Mouse (Mus musculus) gastrocnemius, adult 8-10 months (tissue): ENCODE results near the gene Sh3pxd2a. TPM values are rescaled to one million over a fixed set of nuclear protein-coding genes. Genes with fewer than 3 reads are reported as not detected.
A peak's percentile ranks its signal among the peaks of the same experiment; 100 is the strongest.

Experiments used
- DNase-seq, 2 experiments: peaks; one replicate each; pipeline ENCODE4 v3.0.0; 2022; ENCODE audit warnings: low spot score in 2 of 2
- total RNA-seq, 4 experiments: library from RNA; stranded (reverse); gene quantifications; 2 replicates each; pipeline ENCODE4 v1.2.4; 2022

The Sh3pxd2a gene
- total RNA-seq, 4 experiments from 2014 or later = 33.4 to 44.9 (median 41.1) TPM

DNA sequence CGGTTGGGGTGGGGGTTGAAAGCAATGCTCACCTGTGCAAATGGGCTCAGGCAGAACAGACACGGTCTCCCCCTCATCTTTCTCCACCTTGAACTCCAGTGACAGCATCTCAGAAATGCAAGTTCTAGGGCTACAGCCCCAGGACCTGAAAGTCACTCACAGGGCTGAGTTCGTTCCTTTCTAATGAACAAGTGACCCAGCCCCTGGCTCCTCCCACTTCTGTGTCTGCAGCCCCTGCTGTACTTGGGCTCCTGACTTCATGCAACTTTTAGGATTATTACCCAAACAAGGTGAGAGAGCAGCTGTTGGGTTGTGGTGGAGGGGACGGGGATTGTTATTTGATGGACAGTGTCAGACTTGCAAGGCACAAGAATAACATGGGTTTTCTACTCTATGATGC lies 23.2 kb downstream of the Sh3pxd2a start:
- no peak for DNase-seq

DNA sequence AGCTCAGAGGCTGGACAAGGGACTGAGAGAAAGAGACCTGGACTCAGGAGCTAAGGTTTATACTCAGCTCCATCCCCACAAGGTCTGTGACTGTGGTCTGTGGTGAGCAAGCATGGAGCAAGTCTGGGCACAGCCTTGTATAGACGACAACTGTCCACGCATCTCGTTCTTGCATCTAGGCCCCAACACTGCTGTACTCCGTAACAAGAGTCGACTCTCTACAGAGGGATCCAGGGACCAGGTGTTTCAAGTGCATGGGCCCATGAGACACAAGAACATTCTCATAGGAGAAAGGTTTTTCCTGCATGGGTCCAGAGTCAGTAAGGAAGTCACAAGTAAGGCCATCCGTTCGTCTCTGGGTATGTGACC lies 23.8 kb downstream of the Sh3pxd2a start:
- no peak for DNase-seq

DNA sequence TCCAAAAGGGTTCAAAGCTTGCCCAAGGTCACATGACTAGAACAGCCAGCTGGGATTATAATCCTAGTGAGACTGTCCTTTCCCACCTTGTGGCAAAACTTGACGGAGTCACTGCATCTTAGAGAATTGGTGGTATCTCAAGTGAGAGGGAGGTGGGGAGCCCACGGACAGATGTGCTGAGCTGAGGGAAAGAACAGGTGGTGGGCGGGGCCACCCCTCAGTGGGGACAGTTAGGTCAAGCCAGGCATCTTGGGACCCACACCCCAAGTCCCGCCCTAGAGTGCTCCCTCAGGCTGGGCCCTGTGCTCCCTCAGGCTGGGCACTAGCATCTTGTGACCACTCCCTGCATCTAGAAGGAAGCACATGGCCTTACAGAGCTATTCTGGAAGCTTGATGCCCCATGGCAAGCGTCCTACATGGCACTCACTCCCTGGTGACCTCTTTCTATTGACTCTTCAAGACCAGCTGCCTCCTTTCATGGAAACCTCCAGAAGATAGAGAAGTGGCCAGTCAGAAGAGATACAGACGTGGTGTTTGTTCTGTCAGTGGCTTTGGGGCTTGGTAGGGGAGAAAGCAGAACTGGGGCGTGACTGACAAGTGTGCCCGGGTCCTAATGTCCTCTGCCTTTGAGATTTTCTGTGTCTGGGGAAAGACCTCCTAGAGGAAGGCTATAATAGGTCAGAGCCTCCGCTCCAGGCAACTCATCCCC lies 24.3 kb downstream of the Sh3pxd2a start:
- DNase-seq = no peak

DNA sequence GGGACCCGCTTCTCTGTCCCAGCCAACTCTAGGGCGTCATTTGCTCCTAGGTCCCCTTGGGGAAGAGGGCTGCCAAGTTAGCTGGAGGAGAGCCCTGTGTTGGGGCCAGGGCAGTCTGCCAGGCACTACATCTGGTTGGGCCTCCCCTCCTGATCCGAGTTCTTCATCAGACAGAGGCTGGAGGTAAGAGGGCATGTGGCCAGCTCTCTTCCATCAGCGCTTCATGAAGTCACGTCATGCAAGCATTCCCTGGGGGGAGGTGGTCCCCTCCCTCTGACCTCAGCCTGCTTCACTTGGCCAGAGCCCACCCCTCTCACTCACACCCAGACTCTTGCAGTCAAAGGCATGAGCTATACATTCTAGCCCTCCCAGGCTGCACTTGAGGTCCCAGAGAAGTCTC lies 25.8 kb downstream of the Sh3pxd2a start:
- peak; percentile 81 to 86 for DNase-seq

DNA sequence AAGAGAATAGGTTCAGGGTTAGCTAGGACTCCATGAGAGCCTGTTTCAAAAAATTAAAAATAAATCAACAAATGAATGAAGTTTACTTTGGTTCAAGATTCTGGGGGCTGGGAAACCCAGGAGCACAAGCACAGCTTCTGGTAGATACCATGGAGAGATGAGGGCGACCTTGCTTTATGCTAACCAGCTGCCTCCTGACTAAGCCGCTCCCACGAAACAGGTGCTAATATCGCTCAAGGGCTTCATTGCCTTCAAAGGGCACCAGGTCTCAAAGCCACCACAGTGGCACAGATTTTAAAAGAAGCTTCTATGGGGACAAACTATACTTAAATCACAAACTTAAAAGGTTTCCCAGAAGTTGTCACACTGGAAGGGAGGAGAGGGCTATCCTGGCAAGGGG lies 27.2 kb downstream of the Sh3pxd2a start:
- DNase-seq = no peak

DNA sequence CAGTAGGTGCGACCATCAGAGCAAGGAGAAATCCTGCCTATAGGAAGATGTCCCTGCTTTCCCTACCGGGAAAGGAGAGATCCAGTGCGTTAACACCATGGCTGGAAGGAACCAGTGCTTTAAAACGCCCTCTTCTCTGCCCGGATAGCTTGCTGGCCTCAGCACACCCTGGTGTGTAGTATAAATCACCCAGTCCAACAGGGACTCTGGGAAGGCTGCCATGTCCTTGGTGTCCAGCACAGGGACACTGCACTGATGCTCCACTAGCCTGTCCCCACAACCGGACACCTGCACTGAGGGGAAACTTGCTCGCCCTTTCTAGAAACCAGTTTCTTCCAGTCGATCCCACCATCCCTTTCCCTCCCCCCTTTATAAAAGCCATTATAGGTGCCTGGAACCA lies 28.0 kb downstream of the Sh3pxd2a start:
- peak in 1 of 2 experiments; percentile 79 for DNase-seq

DNA sequence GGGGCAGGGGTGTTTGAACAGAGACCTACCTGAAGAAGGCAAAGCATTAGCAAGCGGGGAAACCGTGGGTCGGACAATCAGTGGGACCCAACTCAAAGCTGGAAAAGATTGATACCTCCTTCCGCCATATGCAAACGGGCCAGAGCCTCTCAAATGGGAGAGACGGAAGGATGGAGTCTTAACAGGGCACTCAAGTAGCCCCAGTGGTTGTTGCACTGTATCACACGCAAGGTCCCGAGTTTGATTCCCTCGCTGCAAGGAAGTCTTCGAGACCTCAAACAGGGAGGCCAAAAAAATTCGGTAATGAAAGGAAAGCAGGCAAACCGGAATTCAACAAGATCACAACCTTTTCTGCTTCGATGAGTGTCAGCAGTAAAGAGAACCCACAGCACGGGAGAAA lies 29.5 kb downstream of the Sh3pxd2a start:
- DNase-seq = no peak

DNA sequence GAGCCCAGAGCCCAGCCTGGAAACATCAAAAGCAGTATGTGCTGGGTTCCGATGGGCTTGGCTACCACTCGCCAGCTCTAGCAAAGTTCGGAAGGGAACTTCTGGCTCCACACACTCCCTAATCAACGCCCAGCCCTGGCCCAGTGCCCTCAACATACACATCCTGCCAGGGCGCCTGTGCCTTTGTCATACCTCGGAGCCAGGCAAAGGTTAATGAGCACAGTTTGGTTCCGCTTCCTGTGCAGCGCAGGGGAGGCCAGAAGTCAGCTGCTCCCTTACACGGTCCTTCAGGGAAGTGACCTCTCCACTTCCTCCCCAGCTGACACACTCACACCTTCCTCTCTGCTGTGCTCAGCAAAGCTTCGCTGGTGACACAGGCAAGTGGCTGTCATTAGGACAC lies 31.9 kb downstream of the Sh3pxd2a start:
- DNase-seq = no peak

DNA sequence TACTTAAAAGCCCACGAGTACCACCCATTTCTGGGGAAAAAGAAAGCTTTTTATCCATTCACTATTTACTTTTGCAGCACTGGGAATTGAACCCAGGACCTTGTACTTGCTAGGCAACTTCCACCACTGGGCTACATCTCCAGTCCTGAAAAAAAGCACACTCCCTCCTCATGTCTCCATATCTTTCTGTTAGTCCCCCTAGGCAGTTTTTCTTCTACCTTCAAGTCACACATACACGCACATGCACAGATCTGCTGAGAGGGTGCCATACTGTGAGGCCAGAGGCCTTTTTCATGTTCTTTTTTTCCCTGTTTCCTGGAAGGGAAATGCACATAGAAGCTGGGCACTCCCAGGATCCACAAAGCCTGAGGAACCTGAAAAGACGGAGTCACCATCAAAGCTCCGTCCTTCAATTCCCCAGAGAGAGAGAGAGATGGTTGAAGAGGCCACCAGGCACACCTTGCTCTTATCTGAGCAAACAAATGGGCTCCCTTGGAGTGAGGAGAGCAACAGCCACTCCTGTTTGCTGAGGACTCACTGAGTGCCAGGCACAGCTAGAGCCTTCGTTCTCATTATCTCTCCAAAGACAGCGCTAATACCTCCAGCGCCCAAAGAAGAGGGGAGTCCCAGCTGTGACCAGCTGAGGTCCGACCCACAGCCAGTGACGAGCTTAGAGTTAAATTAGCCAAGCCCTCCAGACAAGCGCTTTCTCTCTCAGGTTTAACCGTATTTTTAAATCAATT lies 32.8 kb downstream of the Sh3pxd2a start:
- DNase-seq = no peak

DNA sequence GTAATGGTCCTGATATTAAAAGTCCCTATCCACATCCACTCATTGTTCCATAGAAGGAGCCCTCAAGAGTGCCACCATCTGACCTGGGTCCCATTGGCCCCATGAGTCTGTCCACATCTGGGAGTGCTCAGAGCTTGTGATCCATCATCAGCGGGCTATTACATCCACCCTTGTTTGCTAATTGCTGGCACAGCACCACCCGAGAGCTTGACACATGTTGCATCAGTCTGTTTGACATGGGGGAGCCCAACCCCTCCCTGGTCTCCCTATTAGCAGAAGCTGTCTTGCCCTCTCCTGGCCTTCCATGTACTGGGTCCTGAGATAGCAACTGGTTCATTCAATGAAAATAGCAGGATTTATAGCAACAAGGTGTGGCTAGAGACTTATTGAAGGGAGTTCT lies 34.0 kb downstream of the Sh3pxd2a start:
- DNase-seq = no peak

DNA sequence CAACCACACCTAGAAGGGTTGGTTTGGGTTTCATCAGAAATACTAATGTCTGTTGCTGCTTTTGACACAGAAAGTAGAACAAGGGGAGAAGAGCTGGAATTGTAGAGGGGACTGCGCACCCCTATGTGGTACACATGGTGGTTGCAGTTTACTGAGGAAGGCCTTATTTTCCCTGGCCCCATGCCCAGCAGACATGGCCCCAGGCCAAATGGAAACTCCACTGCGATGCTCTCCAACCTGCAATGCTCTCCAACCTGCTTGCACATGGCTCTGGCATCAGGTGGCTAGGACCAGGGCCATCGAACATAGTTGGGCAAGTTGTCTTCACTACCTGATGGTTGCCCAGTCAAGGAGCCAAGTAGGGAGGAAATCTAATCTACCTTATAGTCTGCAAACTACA lies 35.0 kb downstream of the Sh3pxd2a start:
- DNase-seq = no peak

DNA sequence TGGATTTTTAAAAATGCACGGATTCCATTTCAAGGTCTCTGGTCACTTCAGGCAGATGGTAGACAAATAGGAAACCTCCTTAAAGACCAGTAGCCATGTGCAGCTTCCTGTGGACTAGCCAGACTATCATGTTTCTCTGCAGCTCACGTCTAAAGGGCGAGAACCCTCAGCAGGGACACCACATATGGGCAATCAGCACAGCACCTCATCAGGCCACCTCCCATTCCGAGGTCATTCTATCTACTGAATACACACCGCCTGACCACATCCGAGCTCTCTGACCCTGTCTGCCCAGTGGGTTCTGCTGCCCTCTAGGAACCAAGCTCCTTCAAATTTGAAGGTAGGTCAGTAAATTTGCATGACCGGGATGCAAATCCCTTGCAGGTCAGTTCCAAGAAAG lies 35.4 kb downstream of the Sh3pxd2a start:
- peak in 1 of 2 experiments; percentile 49 for DNase-seq

DNA sequence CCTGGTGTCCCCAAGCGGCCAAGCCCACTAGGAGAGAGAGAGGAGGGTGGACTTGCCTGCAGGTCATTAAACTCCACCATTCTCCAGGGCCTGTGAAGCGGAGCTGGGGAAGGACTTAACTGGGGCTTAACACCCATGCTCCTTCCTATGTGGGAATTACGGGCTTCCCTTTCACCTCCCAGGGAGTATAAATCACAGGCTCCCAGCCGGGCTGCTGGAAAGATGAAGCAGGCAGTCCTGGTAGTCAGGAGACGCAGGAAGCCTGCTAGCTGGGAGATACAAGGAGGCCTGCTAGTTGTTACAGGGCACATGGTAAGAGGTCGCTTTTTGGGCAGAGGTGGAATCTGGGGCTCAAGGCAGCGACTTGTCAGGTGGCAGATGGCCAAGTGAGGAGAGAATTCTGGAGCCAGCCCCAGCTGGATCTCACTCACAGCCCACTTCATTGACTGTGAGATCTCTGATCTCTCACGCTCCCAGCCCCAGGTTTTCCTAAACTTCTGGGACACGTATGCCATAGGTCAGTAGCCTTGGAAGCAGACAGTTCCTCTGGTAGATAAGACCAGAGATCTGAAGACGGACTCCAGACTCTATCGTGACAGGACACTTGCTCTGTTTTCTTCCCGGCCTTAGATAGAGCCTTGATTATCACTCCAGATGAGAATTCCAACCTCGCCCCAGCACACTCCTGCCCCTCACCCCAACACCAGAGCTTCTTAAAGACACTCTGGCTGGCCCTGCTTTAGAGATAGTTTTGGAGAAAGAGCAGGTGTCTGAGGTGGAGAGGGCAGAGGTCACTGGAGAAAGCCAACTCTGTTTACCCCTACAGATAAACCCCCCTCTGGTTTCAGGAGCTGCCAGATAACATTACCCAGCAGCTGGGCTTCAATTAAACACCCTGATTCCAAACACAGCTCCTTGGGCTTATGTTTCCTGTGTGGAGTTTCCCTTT lies 36.1 kb downstream of the Sh3pxd2a start:
- no peak for DNase-seq

DNA sequence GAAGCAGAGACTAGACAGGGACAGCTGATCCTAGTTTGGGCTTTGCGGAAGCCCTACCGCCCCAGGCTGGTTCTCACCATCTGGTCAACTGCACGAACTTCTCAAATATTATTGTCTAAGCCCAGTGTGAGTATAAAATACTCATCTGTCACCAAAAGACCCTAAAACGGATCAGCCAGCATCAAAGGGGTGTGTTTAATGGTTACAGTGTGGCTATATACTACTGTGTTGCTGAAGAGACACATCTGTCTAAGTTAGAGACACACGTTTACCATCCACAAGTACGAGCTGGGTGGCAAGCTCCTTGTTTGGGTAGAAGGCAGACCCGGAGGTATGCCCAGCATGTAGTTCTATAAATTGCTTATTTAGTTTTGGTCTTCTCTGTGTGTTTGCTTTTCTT lies 40.6 kb downstream of the Sh3pxd2a start:
- DNase-seq = no peak

DNA sequence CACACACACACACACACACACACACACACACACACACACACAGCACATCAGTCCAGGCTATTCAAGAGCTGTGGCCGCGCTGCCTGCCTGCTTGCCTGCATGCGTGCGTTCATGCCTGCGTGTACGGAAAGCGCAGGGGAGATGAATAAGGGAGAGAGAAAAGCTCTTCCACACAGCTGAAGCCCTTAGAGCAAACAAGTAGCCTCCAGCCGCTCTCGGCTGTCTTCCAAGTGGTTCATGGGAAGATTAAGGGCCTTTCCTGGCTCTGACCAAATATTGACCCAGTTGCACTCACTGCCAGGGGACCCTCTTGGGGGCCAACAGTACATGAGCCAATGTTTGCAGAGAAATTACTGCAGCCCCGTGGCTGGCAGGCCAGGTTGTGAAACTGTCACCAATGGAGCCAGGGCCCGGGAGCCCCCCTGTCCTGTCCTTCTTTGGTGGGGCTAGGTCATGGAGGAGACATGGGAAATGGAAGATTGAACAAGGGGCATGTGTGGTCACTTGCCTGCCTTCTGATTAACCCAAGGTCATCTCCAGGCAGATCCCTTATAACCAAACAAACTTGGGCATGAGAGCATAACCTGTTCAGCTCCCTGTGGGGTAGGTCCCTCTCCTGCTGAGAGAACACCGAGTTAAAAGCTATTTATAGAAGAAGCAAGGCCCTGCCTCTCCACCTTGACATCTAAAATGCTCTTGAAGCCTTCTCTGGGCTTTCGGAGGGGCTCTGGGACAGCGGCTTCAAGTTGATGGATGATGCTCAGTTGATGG lies 42.9 kb downstream of the Sh3pxd2a start:
- no peak for DNase-seq

DNA sequence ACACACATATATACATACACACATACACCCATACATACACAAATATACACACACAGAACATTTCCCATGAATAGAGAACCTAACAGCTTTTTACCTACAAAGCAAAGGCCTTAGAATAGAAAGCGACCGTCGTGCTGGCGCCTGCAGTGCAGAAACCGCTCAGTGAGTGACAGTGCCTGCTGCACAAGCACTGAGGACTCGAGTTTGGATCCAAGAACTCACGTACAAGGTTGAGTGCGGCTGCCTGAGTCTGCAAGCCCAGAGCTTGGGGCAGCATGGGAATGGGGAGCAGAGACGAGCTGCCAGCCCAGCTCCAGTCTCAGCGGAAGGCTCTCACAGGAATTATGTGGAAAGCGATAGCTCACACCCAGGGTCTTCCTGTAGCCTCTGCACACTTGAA lies 43.7 kb downstream of the Sh3pxd2a start:
- peak in 1 of 2 experiments; percentile 56 for DNase-seq

DNA sequence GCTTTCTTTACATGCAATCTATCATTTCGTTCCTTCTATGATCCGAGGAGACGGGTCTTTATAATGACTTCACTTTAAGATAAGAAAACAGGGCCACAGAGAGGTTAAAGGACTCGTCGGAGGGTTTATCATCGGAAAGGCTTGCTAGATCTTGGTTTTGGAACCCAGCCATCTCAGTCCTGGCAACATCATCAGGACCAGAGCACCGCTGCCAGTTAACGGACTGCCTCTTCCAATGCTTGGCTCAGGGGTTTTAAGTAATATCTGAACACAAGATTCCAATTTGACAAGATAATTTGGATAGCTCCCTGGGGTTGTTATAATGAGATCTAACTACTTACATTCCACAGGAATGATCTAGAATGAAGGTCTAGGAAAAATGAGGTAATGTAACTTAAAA lies 45.0 kb downstream of the Sh3pxd2a start:
- no peak for DNase-seq

DNA sequence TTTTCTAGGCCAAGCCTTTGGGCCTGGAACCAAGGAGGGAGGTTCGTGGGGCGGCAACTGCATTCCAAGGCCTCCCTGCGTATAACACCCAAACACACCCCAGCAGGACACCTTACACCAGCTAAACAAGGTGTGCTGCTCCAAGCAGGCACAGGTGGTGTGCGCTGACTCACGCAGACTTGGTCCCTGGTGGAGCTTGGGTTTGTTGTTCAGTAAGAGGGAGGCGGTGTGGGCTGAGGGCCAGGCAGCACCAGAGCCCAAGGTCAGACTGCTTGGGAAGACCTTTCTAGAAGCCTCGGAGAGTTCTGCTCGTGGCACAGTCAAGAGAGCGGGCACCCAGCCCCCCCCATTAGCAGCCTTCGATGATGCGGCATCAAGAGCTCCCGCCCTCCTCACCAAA lies 48.0 kb downstream of the Sh3pxd2a start:
- no peak for DNase-seq

DNA sequence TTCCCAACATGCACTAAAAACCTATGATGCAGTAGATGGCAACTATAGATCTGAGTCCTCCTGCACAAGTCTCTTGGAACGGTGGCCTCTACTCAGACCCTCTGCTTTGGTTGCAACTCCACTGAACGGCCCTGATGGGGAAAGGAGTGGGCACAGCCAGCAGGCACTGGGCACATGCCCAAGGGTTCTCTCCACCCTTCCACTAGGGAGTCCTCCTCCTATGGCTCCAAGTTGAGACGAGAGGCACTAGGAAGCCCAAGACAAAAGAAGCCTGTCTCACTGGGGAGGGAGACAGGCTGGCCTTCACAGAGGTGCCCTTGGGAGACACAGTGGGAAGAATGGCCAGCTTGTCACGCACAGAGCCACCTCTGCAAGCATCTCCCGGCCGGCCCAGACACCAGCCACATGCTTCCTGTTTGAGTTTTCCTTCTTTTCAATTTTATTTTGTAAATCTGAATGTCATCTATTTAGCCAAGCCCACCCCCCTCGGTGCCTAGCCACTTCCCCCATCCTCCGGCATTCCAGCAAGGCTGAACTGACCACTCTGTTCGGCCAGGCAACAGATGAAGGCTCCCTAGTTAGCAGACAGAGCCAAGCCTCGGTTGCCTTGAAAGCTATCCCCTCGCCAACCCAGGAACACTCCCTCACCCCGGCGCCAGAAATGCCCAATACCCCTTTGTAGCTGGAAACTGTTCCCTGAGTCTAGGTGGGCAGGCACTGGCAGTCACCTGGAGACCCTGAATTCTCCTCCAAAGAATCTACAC lies 49.9 kb downstream of the Sh3pxd2a start:
- no peak for DNase-seq

DNA sequence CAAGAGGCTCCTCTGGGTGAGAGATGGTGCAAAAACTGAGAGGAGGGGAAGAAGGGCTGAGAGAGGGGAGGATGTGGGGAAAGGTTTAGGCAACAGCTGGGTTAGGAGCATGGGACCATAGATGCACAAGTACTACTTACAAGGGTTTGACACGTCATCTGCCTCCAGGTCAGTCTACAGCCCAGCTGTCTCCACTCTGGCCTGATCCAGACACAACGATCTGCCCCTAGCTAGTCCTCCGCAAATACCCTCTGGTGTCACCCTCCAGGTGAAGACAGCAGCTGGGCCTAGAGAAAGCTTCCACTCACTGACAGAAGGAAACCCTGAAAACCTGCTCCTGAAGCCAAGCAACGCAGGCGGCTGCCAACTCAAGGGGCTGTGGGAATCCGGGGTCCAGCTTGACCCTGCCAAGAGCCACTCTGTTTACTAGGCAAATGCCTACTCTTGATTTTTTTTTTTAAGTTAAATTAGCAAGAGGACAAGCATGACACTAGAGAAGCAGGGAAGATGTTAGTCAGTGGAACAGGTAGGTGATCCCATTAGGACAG lies 50.7 kb downstream of the Sh3pxd2a start:
- DNase-seq = no peak
